Mouse (Mus musculus): ENCODE measurements around the gene Epha1.

Epha1 gene

GRCm38 (mm10) chr6:42348281-42349005, 24.6 kb downstream of the Epha1 start:
- POLR2A ChIA-PET: interaction anchor here in 2 of 4 experiments (0.6 to 2.6 kb wide), 14 partner anchors 8 to 104 kb away, joined by 3 to 10 read pairs (median 4); partner anchors contain the start of genes Casp2 (in 1 of the 2), Epha1 (in 1 of the 2) and Fam131b (in 1 of the 2)
- CTCF ChIA-PET: interaction anchor here (0.6 to 2.6 kb wide), 24 partner anchors 8 to 1814 kb away, joined by 3 to 25 read pairs (median 5); partner anchors contain the start of genes Fam131b (in 3 of the 4), Casp2 (in 2 of the 4), Clcn1 (in 1 of the 4) and Gstk1 (in 1 of the 4)

GRCm38 (mm10) chr6:42344255-42344654, 28.8 kb downstream of the Epha1 start:
- POLR2A ChIA-PET: no interaction called here
- CTCF ChIA-PET: interaction anchor here in 1 of 4 experiments (1.7 kb wide), 1 partner anchor 19 kb away, joined by 4 read pairs; no protein-coding TSS in a partner anchor

GRCm38 (mm10) chr6:42343361-42344120, 29.5 kb downstream of the Epha1 start:
- ChIA-PET CTCF (interaction anchor here in 2 of 4 experiments (0.6 to 1.7 kb wide), 3 partner anchors 18 to 953 kb away, joined by 3 to 5 read pairs (median 4); partner anchors contain the start of gene Fam131b (in 1 of the 2)), POLR2A (no interaction called here)

- POLR2A ChIA-PET: no interaction called here
- CTCF ChIA-PET: interaction anchor here in 2 of 4 experiments (1.1 to 2.1 kb wide), 2 partner anchors 17 kb away, joined by 3 to 6 read pairs; partner anchors contain the start of gene Fam131b (in 1 of the 2)
These were observed 30.9 kb downstream of the Epha1 start for GRCm38 (mm10) chr6:42342171-42342570.

GRCm38 (mm10) chr6:42339981-42340380, 33.1 kb downstream of the Epha1 start:
- POLR2A ChIA-PET: interaction anchor here in 2 of 4 experiments (1.1 to 2.1 kb wide), 2 partner anchors 9 to 10 kb away, joined by 3 to 9 read pairs; partner anchors contain the start of gene Zyx (in 1 of the 2)
- CTCF ChIA-PET: interaction anchor here in 2 of 4 experiments (1.4 to 1.7 kb wide), 3 partner anchors 9 to 15 kb away, joined by 5 to 6 read pairs (median 5); partner anchors contain the start of genes Zyx (in 2 of the 2) and Fam131b (in 1 of the 2)

- CTCF ChIA-PET: interaction anchor here in 2 of 4 experiments (0.6 to 1.7 kb wide), 2 partner anchors 10 to 733 kb away, joined by 3 to 5 read pairs; partner anchors contain the start of gene Zyx (in 1 of the 2)
These were observed 33.9 kb downstream of the Epha1 start for GRCm38 (mm10) chr6:42339189-42339588.

GRCm38 (mm10) chr6:42330946-42331345, 42.1 kb downstream of the Epha1 start:
- ChIA-PET CTCF (interaction anchor here in 1 of 4 experiments (1.3 kb wide), 1 partner anchor 20 kb away, joined by 3 read pairs; no protein-coding TSS in a partner anchor), POLR2A (no interaction called here)

More at GRCm38 (mm10) chr6:42339189-42339588, 33.9 kb downstream of the Epha1 start:
- POLR2A ChIA-PET: interaction anchor here in 1 of 4 experiments (2.1 kb wide), 1 partner anchor 11 kb away, joined by 9 read pairs; the partner anchor contains the start of gene Zyx

- ChIA-PET POLR2A (no interaction called here), CTCF (interaction anchor here in 2 of 4 experiments (0.6 to 1.2 kb wide), 2 partner anchors 11 to 19 kb away, joined by 3 read pairs; no protein-coding TSS in a partner anchor)
These were observed 42.9 kb downstream of the Epha1 start for GRCm38 (mm10) chr6:42330216-42330615.

- ChIA-PET CTCF (interaction anchor here in 1 of 4 experiments (0.7 kb wide), 1 partner anchor 22 kb away, joined by 3 read pairs; no protein-coding TSS in a partner anchor), POLR2A (no interaction called here)
These were observed 44.3 kb downstream of the Epha1 start for GRCm38 (mm10) chr6:42328757-42329156.

- ChIA-PET POLR2A (no interaction called here), CTCF (no interaction called here)
These were observed 46.6 kb downstream of the Epha1 start for GRCm38 (mm10) chr6:42326509-42326908.

- ChIA-PET POLR2A (interaction anchor here in 3 of 4 experiments (0.6 to 2.0 kb wide), 10 partner anchors 8 to 80 kb away, joined by 3 to 6 read pairs (median 3); partner anchors contain the start of genes Casp2 (in 1 of the 3), Gstk1 (in 1 of the 3) and Zyx (in 1 of the 3)), CTCF (interaction anchor here (0.6 to 2.1 kb wide), 40 partner anchors 9 to 320 kb away, joined by 3 to 25 read pairs (median 4); partner anchors contain the start of genes Zyx (in 3 of the 4), Epha1 (in 1 of the 4) and Tcaf2 (in 1 of the 4))
These were observed 47.8 kb downstream of the Epha1 start for GRCm38 (mm10) chr6:42325268-42325609.

GRCm38 (mm10) chr6:42324482-42325267, 48.4 kb downstream of the Epha1 start, which contains the start of gene Fam131b:
Gene Fam131b, minus strand, starts transcription at chr6:42324643.
- POLR2A ChIA-PET: interaction anchor here in 3 of 4 experiments (0.6 to 2.0 kb wide), 13 partner anchors 8 to 446 kb away, joined by 3 to 6 read pairs (median 3); partner anchors contain the start of genes Casp2 (in 1 of the 3), Gstk1 (in 1 of the 3) and Zyx (in 1 of the 3)
- CTCF ChIA-PET: interaction anchor here (0.6 to 2.1 kb wide), 43 partner anchors 8 to 365 kb away, joined by 3 to 25 read pairs (median 4); partner anchors contain the start of genes Zyx (in 3 of the 4), Epha1 (in 1 of the 4) and Tcaf2 (in 1 of the 4)

- ChIA-PET CTCF (interaction anchor here (0.6 to 2.1 kb wide), 24 partner anchors 10 to 364 kb away, joined by 3 to 25 read pairs (median 4); partner anchors contain the start of genes Zyx (in 2 of the 4) and Epha1 (in 1 of the 4)), POLR2A (interaction anchor here in 2 of 4 experiments (0.7 to 2.0 kb wide), 7 partner anchors 14 to 447 kb away, joined by 3 to 6 read pairs (median 3); partner anchors contain the start of gene Zyx (in 1 of the 2))
These were observed 49.0 kb downstream of the Epha1 start for GRCm38 (mm10) chr6:42324067-42324481.

GRCm38 (mm10) chr6:42323371-42324066, 49.5 kb downstream of the Epha1 start:
- ChIA-PET POLR2A (interaction anchor here in 3 of 4 experiments (0.7 to 2.0 kb wide), 5 partner anchors 14 to 408 kb away, joined by 3 to 5 read pairs (median 4); partner anchors contain the start of gene Zyx (in 1 of the 3)), CTCF (interaction anchor here in 3 of 4 experiments (0.7 to 2.1 kb wide), 5 partner anchors 14 to 260 kb away, joined by 3 to 18 read pairs (median 5); partner anchors contain the start of gene Zyx (in 1 of the 3))

- POLR2A ChIA-PET: interaction anchor here in 3 of 4 experiments (0.5 to 1.1 kb wide), 4 partner anchors 10 to 60 kb away, joined by 3 to 4 read pairs (median 4); partner anchors contain the start of gene Zyx (in 1 of the 3)
- CTCF ChIA-PET: interaction anchor here in 1 of 4 experiments (1.1 kb wide), 1 partner anchor 31 kb away, joined by 4 read pairs; the partner anchor contains the start of gene Zyx
These were observed 54.8 kb downstream of the Epha1 start for GRCm38 (mm10) chr6:42318293-42318692.

Measured in embryonic stem cell, embryonic (primary cell).